Mouse (Mus musculus) yolk sac, embryonic 10.5 days (tissue): ENCODE measurements around the gene Tmem39a.

Source experiments
- DNase-seq: peaks from one replicate; pipeline ENCODE4 v3.0.0-alpha.2; 2017; ENCODE audit warnings: low spot score

Gene Tmem39a

DNA sequence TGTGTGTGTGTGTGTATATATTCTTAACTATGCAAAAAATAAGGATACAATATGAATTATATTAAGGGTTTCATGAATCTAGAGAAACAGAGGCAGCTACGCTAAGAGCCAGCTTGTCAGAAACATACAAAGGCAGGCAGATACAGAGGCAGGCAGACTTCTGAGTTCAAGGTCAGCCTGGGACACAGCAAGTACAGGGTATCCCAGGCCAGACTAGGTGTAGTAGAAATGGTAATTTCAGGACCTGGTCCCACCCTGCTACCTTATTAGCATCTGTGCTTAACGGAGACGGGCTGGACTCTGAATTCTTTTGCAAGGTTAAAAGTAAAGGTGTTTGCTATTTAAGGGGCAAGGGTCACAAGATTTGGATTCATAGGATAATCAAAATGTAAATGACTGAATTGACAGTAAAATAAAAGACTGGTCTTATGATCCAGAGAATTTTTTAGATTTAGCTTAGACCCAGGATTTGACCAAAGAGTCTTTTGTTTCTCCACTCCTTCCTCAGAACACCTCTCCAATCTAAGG is at the start of gene Tmem39a:
TSS of gene Tmem39a (plus strand) at position 478 of the 528 bp plus-strand sequence.
- DNase-seq, result no peak

DNA sequence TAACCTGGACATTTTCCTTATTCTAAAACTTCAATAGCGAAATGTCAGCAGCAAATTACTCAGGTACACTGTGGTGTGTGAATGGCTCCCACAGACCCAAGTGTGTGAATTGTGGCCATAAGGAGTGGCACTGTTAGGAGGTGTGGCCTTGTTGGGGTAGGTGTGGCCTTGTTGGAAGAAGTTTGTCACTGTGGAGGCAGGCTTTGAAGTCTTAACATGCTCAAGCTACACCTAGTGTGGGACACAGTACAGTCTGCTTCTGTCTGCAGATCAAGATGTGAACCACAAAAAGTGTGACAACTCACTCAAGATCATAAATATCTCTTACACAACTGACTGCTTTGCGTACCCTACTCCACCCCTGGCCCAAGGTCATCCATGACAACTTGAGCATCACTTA is 47.7 kb upstream of the Tmem39a start:
- no peak for DNase-seq

GRCm38 (mm10) chr16:38519140-38519539 is 39.4 kb upstream of the Tmem39a start:
- DNase-seq, result no peak

DNA sequence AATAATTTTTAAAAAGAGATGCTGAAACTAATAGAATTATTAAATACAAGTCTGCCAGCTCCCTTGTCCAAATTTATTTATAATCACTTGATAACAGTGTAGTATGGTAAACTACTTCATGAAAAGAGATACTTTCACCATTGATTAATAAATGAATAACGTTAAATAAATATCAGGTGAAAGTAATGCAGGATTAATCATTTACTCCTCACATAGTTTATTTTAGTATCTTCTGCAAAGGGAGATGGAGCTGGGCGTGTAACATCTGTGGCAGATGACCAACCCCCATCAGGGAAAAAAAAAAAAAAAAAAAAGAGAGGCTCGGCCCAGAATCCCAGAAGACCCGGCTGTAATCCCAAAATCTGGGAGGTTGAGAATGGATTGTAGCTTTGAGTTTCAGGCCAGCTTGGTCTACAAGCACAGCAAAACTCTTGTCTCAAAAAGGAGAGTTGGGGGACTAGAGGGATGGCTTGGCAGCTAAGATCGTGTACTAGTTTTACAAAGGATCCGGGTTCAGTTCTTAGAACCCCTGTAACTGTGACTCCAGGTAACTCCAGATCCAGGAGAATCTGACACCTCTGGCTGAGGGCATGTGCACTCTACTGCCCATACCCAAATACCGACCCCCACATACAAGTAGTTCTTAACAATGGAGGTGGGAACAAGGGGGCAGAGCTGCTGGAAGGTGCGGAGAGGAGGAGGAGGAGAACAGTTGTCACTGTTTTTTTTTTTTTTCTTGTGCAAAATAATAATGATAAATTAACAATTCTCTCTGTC is 37.1 kb upstream of the Tmem39a start:
- DNase-seq, result no peak

GRCm38 (mm10) chr16:38522129-38523084 is 36.1 kb upstream of the Tmem39a start, which contains the start of gene Timmdc1:
Timmdc1 (minus strand) TSS chr16:38522663.
- DNase-seq, result peak; percentile 96

- no peak for DNase-seq
Observed at GRCm38 (mm10) chr16:38526264-38526663, 32.2 kb upstream of the Tmem39a start.

- DNase-seq, result peak; percentile 49
Observed at GRCm38 (mm10) chr16:38536544-38537146, 21.9 kb upstream of the Tmem39a start.

DNA sequence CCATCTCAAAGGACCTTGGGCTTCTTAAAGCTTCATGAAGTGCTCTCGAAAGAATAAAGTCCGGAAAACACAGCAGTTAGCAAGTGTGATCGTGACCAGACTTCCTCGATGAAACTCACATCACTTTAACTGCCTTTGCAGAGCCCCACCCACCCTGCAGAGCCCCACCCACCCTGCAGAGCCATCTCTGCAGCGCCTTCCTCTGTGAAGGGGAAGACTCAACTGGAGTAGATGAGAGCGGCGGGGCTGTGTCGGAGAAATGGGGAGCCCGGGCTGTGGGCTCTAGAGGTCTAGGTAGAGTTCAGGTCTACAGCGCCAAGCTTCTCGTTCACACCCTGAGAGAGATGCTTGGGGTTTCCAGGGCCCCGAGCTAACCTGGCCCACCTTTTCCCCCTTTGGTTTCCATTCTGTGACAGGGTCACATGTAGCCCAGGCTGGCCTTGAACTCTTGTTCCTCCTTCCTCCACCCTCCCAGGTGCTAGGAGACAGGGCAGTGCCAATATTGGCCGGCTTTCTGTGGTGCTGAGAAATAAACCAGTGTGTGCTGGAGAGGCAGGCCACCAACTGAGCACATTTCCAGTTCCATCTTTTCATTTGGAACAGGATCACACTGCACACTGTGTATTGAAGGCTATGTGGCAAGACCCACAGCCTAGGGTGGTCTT is 19.6 kb upstream of the Tmem39a start:
- DNase-seq, result no peak

DNA sequence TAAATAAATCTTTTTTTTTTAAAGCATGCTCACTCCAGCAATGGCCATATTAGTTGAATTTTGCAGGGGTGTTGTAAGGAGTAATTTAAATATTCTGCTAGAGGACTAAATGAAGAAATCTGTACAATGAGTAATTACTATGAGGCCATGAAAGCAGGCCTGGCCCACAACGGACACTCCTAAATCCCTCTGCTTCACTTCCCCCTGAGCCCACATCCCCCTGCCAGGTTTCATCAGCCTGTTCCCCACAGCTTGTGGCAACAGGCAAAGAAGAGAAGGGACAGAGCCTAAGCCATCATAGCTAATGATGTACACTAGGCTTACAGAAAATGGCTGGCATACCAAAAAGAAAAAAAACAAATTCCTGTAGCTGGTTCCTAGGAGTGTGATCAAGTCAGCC is 10.5 kb upstream of the Tmem39a start:
- DNase-seq, result no peak

DNA sequence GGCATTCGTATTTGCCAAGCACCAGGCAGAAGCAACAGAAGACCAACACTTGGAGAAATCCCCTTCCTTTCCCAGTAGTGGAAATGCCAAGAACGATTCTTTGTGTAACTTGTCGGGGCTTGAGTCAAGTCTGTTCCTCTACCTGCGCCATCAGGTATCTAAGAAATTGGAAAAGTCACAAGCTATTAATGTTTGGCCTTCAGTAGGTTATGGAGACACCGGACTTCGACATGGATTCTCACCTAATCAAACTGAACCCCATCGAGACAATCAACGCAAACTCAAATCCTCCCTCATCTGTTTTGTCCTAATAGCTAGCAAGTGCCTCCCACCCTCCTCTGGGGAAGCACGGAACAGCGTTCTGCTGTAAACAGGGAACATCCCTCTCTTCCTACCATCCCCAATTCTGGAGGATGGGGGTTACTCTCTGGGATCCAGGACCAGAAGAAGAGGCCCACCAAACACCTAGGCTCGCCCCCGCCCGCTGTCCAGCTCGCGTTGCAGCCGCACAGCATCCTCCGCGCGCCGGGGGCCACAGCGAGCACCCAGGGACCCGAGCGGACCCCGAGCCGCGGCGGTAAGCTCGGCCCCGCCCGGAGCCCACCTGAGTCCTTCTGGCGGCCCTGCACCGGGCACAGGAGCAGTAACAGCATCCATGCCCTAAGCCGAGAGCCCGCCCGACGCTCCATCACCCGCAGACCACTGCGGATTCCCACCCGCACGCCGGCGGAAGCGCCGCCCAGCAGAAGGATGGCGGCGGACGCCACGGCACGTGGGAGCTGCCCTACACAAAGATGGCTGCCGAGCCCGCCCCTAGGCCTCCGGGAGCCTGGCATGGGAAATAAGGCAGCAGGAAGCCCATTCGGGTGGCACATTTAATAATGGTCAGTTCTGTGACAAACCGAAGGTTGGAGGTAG is 8.8 kb upstream of the Tmem39a start, which contains the start of gene Poglut1:
TSS of gene Poglut1 (minus strand) at position 780 of the 918 bp plus-strand sequence.
- peak; percentile 74 for DNase-seq

GRCm38 (mm10) chr16:38555988-38556387 is 2.5 kb upstream of the Tmem39a start:
- DNase-seq, result no peak

DNA sequence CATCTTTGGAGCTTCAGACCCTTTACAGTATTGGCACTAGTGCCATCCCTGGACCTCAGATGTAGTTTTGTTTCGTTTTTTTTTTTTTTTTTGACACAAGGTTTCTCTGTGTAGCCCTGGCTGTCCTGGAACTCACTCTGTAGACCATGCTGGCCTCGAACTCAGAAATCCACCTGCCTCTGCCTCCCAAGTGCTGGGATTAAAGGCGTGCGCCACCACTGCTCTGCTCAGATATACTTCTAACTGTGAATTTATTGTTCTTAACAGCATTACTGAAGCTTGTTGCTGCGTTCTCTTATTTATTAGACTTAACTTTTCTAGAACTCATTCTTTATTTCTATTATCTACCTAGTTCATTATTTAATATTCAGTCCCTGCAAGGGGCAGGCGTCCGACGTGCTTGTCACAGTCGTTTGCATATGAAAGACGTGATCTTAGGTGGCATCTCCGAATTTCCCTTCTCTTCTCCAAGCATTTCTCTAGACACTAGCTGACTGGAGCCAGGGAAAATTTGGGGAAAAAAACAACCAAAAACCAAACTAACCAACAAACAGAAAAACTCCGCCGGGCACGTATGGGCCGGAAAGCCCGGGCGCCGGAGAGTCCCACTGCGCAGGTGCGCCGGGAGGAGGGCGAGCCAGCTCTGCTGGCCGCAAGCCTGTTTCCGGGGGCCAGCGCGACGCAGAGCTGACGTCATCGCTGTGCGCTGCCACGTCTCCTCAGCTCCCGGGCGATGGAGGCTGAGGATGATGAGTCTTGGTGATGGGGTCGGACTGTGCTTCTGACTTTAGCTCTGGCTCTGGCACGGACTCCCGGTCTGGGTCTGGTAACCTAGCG is 3.9 kb downstream of the Tmem39a start:
- DNase-seq, result peak; percentile 92

- no peak for DNase-seq
Observed at GRCm38 (mm10) chr16:38562968-38563327, 4.5 kb downstream of the Tmem39a start.

- no peak for DNase-seq
Observed at GRCm38 (mm10) chr16:38563516-38563915, 5.0 kb downstream of the Tmem39a start.

GRCm38 (mm10) chr16:38568192-38568591 is 9.7 kb downstream of the Tmem39a start:
- no peak for DNase-seq

GRCm38 (mm10) chr16:38571481-38571880 is 13.0 kb downstream of the Tmem39a start:
- DNase-seq, result no peak

GRCm38 (mm10) chr16:38584761-38585160 is 26.3 kb downstream of the Tmem39a start:
- DNase-seq, result no peak

DNA sequence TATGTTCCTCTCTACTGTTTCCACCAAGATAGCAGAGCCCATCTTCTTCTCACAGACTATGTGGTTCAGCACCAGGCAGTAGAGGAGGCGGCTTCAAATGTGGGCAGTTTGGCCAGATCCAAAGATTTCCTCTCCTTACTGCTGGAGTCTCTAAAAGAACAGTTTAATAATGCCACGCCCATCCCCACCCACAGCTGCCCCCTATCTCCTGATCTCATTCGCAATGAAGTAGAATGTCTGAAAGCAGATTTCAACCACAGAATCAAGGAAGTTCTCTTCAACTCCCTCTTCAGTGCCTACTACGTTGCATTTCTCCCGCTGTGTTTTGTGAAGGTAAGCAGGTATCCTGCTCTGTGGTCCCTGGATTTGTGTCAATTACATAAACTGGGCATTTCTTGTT is 26.7 kb downstream of the Tmem39a start:
- no peak for DNase-seq

GRCm38 (mm10) chr16:38587163-38587562 is 28.7 kb downstream of the Tmem39a start:
- DNase-seq, result no peak

GRCm38 (mm10) chr16:38587572-38587971 is 29.1 kb downstream of the Tmem39a start:
- DNase-seq, result no peak
